Mouse (Mus musculus) stomach, postnatal 0 days (tissue): Measurements from ENCODE around the gene Ocrl.

Source experiments
- CTCF ChIP-seq: IDR thresholded peaks from 2 replicates; pipeline ENCODE4 v1.5.1; 2016; ENCODE audit warnings: antibody characterized with exemption, low read depth, mild to moderate bottlenecking, moderate library complexity
- EP300 ChIP-seq: optimal IDR thresholded peaks from 2 replicates; pipeline ENCODE3; 2016; ENCODE audit warnings: antibody characterized with exemption

DNA sequence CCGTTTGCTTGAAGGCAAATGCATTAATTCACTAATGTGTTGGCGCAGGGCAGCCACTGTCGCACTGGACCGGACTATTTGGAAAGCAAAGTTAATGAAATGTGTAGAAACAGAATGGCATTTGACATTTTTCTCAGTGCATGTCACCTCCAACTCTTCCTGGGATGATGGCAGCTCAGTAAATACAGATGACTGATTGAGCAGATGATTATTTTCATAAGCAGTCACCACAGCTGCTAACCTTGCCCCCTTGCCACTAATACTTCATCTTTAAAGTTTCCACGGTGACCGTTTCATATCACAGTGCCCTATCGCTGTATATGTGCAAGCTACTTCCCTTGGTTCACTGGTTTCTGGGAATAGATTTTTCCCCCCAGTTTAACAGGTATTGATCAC, 1.4 kb downstream of the Ocrl start:
- no peak for TF ChIP-seq CTCF
- no peak for TF ChIP-seq EP300
